Mouse (Mus musculus) right cerebral cortex, postnatal 25 days (tissue): ENCODE data around the gene Terf2.
"Not testable (repeated sequence)": the region's sequence is repeated elsewhere in the genome, so short reads cannot be mapped to it uniquely, and the experiment has no call there.

Source experiments
- DNase-seq: peaks from one replicate; pipeline ENCODE4 v3.0.0; 2022

Terf2 gene

GRCm38 (mm10) chr8:107056076-107056972 lies 40.0 kb downstream of the Terf2 start, which contains the start of the genes Cog8 and Nip7:
Gene Cog8 (minus strand): TSS chr8:107056689.
Gene Nip7 (plus strand): TSS chr8:107056877.
- DNase-seq, result peak; percentile 97

- DNase-seq, result no peak
These were observed 44.3 kb downstream of the Terf2 start for GRCm38 (mm10) chr8:107052046-107052445.

- DNase-seq, result no peak
These were observed 46.9 kb downstream of the Terf2 start for GRCm38 (mm10) chr8:107049480-107049879.

- peak; percentile 85 for DNase-seq
These were observed 48.0 kb downstream of the Terf2 start, which contains the start of gene Pdf for GRCm38 (mm10) chr8:107048061-107048941. Gene Pdf (minus strand): TSS chr8:107048614.

- DNase-seq, result no peak
These were observed 49.4 kb downstream of the Terf2 start for GRCm38 (mm10) chr8:107046976-107047375.

GRCm38 (mm10) chr8:107045478-107045877 lies 50.9 kb downstream of the Terf2 start:
- DNase-seq, result no peak

- DNase-seq, result no peak
These were observed 55.7 kb downstream of the Terf2 start for GRCm38 (mm10) chr8:107040632-107041031.

- DNase-seq, result no peak
These were observed 59.7 kb downstream of the Terf2 start for GRCm38 (mm10) chr8:107036626-107037025.

- DNase-seq, result no peak
These were observed 60.7 kb downstream of the Terf2 start for GRCm38 (mm10) chr8:107035641-107036040.

- not testable (repeated sequence) for DNase-seq
These were observed 62.7 kb downstream of the Terf2 start for GRCm38 (mm10) chr8:107033609-107034008.

- DNase-seq, result no peak
These were observed 64.7 kb downstream of the Terf2 start for GRCm38 (mm10) chr8:107031577-107032090.

- peak; percentile 97 for DNase-seq
These were observed 65.4 kb downstream of the Terf2 start, which contains the start of gene Vps4a for GRCm38 (mm10) chr8:107030650-107031576. Gene Vps4a (plus strand): TSS chr8:107031222.

- no peak for DNase-seq
These were observed 66.3 kb downstream of the Terf2 start for GRCm38 (mm10) chr8:107030058-107030457.

- DNase-seq, result no peak
These were observed 67.0 kb downstream of the Terf2 start for GRCm38 (mm10) chr8:107029310-107029709.

- no peak for DNase-seq
These were observed 72.9 kb downstream of the Terf2 start for GRCm38 (mm10) chr8:107023479-107023878.
